Mouse (Mus musculus) c-Kit-positive CD71-positive TER-119-positive erythroid progenitor cells, embryonic 14.5 days (primary cell): ENCODE measurements around the gene Fbn1.

ENCODE experiments used
- DNase-seq: peaks from one replicate; pipeline ENCODE4 v3.0.0-alpha.2; 2013; ENCODE audit warnings: low spot score

Fbn1 gene

GRCm38 (mm10) chr2:125498216-125498615 is 9.6 kb downstream of the Fbn1 start:
- no peak for DNase-seq

- no peak for DNase-seq
Measured at GRCm38 (mm10) chr2:125496696-125497095, 11.1 kb downstream of the Fbn1 start.

- no peak for DNase-seq
Measured at GRCm38 (mm10) chr2:125494831-125495812, 12.7 kb downstream of the Fbn1 start.

- no peak for DNase-seq
Measured at GRCm38 (mm10) chr2:125494291-125494690, 13.5 kb downstream of the Fbn1 start.

GRCm38 (mm10) chr2:125492050-125492900 is 15.5 kb downstream of the Fbn1 start:
- DNase-seq, result no peak

GRCm38 (mm10) chr2:125489979-125490378 is 17.8 kb downstream of the Fbn1 start:
- no peak for DNase-seq

GRCm38 (mm10) chr2:125484910-125485309 is 22.9 kb downstream of the Fbn1 start:
- DNase-seq, result no peak

- DNase-seq, result no peak
Measured at GRCm38 (mm10) chr2:125484164-125484563, 23.6 kb downstream of the Fbn1 start.

GRCm38 (mm10) chr2:125481531-125482317 is 26.1 kb downstream of the Fbn1 start:
- DNase-seq, result no peak

- no peak for DNase-seq
Measured at GRCm38 (mm10) chr2:125481116-125481515, 26.7 kb downstream of the Fbn1 start.

- no peak for DNase-seq
Measured at GRCm38 (mm10) chr2:125480057-125480456, 27.7 kb downstream of the Fbn1 start.

GRCm38 (mm10) chr2:125478705-125479104 is 29.1 kb downstream of the Fbn1 start:
- no peak for DNase-seq

- DNase-seq, result no peak
Measured at GRCm38 (mm10) chr2:125477367-125477766, 30.4 kb downstream of the Fbn1 start.

- DNase-seq, result no peak
Measured at GRCm38 (mm10) chr2:125476231-125476630, 31.6 kb downstream of the Fbn1 start.

- no peak for DNase-seq
Measured at GRCm38 (mm10) chr2:125474690-125475089, 33.1 kb downstream of the Fbn1 start.

- DNase-seq, result no peak
Measured at GRCm38 (mm10) chr2:125473228-125473627, 34.6 kb downstream of the Fbn1 start.

GRCm38 (mm10) chr2:125471721-125472120 is 36.1 kb downstream of the Fbn1 start:
- DNase-seq, result no peak

- DNase-seq, result no peak
Measured at GRCm38 (mm10) chr2:125470553-125471295, 37.1 kb downstream of the Fbn1 start.

GRCm38 (mm10) chr2:125464036-125464435 is 43.8 kb downstream of the Fbn1 start:
- DNase-seq, result no peak

- DNase-seq, result no peak
Measured at GRCm38 (mm10) chr2:125459087-125459486, 48.7 kb downstream of the Fbn1 start.
